Mouse (Mus musculus) kidney, postnatal 4 days (tissue): Measurements from ENCODE around the gene Capn13.
"Not testable (repeated sequence)": the region's sequence is repeated elsewhere in the genome, so short reads cannot be mapped to it uniquely, and the experiment has no call there.

Source experiments
- DNase-seq, 2 experiments: peaks; one replicate each; pipeline ENCODE4 v3.0.0; 2021; ENCODE audit warnings: mixed read lengths in 2 of 2

The Capn13 gene

GRCm38 (mm10) chr17:73342673-73343072 lies 58.0 kb downstream of the Capn13 start:
- DNase-seq, result no peak

DNA sequence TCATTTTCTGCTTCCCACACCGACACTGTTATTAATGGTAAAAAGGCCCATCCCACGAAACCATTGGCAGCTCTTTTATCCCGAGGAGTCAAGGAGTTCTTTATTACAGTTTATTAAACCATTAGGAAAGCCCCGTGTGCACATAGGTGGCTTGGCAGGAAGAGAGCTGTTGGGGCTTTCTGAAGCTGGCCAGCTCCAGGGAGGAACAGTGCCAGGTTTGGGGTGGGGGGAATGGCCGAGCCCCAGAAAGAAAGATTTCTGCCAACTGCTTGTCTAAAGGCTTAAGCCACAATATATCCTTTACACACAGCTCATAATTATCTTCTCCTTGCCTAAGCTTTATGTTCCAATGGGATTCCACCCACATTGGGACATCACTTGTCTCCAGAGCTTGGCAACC lies 71.6 kb downstream of the Capn13 start:
- no peak for DNase-seq

DNA sequence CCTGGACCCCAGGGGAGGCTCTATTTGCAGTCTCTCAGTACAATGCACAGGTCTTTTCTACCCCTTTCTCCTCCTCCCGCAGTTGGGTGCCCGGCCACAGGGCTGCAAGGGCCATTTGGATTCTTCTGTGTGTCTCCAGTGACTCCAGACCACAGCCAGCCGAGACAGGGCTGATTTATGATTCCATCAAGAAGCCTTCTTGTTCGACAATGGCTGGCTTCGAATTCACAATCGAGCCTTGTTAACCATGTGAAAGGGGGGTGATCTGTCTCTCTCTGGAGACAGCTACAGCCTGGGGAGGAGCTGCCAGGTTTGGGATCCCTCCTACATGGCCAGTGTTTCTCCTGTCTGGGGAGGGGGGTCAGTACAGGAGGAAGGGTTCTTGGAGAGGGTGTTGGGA lies 75.4 kb downstream of the Capn13 start:
- no peak for DNase-seq

GRCm38 (mm10) chr17:73324732-73325131 lies 75.9 kb downstream of the Capn13 start:
- no peak for DNase-seq

DNA sequence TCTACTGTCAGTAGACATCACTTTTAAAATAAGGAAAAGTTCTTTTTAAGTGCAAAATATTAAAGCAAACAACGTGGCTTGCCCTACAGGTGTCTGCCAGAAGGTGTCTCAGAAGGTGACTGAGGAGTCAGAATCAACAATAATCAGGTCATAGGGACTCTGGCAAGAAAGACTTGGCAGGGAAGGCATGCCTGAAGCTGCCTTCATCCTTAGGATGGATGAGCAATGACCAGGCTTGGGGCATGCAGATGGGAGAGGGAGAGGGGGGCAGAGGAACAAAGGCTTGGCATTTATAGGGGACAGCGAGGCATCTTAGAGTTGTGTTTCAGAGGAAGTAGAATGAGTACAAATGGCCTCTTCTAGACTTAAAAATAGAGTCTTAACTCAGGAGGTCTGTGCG lies 76.7 kb downstream of the Capn13 start:
- no peak for DNase-seq

- DNase-seq, result no peak
These were observed 85.9 kb downstream of the Capn13 start for GRCm38 (mm10) chr17:73314786-73315185.

DNA sequence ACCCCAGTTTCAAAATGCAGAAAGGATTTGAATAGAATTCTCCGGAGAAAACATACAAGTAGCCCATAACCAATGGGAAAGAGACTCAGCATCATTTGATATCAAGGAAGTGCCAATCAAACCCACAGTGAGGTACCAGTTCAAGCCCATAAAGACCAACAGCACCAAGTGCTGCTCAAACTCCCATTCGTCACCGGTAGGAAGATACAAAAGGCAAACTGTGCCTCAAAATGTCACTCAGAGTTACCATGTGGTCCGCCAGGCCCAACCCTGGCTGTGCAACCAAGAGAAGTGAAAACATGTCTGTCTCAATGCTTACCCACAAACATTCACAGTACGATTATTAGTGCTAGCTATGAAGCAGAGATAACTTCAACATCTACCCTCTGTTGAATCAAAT lies 89.2 kb downstream of the Capn13 start:
- DNase-seq, result no peak

- DNase-seq, result no peak
These were observed 92.0 kb downstream of the Capn13 start for GRCm38 (mm10) chr17:73308691-73309090.

DNA sequence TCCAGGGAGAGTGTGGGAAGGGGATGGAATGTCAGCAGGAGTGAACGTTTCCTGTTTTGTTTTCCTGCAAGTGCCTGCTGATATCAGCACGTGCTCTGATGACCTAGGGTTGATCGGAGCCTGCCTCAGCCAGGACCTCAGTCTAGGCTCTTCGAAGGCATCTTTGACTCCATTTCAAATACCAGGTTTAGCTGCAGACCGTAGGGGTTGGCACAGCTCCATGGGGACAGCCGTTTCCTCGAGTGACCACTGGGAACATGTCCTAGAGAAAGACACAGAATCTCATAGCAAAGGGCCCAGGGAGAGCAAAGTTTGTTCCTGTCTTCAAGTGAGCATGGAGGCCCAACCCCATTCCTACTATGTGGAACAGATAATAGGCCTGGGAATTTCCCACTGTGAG lies 94.0 kb downstream of the Capn13 start:
- DNase-seq, result peak; percentile 33 to 48

- DNase-seq, result peak; percentile 75 to 78
These were observed 95.0 kb downstream of the Capn13 start for GRCm38 (mm10) chr17:73305622-73306021.

DNA sequence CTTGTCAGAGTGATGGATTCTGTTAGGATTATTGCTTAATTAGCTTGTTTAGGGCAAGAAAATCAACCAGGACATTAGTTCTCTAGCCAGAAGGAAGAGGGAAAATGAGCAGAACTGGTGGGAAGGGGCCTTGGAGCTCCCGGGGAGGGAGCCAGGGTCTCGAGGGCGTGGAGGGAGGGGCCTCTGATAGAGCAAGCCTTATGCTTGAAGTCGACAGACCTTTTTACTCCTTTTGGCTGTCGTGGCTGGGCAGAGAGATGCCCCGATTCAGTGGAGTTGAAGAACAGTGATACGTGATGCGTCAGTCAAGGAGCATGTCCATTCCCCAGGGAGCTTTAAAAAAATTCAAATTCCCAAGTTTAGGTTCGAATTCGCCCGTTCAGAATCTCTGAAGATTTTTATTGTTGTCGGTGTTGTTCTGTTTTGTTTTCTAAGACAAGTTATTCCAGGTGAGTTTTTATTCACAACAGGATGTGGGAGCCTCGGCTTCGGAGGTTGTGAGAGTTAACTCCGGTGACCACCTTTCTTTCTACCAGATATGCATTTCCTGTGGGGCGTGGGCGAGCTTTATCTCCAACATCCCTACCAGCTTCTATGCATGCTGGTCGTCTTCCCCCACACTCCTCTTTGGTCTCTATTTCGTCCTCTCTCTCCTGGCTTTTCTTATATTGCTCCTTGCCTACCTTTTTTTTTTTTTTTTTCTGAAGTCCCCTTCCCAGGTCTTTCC lies 96.4 kb downstream of the Capn13 start:
- no peak for DNase-seq

DNA sequence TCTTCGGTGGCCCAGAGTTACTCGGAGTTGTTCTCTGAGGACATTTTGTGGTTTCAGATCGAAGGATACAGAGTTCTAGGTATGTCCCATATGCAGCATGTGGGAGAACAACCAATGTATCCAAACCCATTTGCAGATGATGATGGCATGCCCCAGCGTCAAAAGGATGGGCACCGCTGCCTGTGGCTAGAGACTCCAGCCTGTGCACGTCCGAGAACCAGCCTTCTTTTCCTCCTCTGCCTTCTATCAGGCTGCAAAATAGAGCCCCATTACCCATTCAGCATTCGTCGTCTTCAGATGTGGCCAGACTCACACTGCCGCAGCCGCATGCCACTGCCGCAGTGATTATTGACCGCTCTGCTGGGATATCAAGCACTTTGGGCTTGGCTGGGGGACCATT lies 97.0 kb downstream of the Capn13 start:
- DNase-seq, result no peak

GRCm38 (mm10) chr17:73303217-73303616 lies 97.4 kb downstream of the Capn13 start:
- DNase-seq, result peak; percentile 78 to 83

- DNase-seq, result peak; percentile 86 to 88
These were observed 98.6 kb downstream of the Capn13 start for GRCm38 (mm10) chr17:73302104-73302503.

DNA sequence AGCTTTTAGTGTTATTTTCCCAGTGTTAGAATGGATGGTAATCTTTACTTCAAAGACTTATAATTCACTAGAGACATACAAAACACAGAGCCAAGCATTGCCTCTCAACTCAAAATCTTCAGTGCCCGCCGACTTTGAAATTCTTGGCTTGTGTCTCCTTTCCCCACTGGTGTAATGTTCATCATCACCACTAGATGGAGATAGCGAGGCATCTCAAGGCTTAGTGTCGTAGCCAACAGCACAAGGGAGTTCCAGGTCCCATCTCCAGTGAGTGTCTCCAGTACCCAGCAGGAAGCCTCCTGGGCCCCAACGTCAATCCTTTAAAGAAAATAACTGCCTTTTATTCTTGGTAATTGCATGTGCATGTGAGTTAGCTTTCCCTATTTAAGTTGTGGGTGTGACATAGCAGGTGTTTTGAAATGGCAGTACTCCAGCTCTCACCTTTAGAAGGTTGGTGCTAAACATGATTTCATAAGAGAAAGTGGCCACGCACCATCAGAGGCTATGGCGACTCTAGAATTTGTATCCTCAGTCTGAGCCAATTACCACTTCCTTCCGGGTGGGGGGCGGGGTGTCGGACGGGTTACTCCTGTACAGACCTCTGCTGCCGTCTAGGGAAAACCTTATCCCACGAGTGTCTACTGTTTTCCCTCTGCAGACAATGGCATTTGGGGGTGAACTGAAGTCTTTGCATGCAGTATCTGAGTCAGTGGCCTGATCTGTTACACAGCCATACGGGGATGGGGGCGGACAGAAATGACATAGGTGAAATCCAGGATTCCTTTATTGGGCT lies 99.2 kb downstream of the Capn13 start:
- peak; percentile 59 to 74 for DNase-seq

DNA sequence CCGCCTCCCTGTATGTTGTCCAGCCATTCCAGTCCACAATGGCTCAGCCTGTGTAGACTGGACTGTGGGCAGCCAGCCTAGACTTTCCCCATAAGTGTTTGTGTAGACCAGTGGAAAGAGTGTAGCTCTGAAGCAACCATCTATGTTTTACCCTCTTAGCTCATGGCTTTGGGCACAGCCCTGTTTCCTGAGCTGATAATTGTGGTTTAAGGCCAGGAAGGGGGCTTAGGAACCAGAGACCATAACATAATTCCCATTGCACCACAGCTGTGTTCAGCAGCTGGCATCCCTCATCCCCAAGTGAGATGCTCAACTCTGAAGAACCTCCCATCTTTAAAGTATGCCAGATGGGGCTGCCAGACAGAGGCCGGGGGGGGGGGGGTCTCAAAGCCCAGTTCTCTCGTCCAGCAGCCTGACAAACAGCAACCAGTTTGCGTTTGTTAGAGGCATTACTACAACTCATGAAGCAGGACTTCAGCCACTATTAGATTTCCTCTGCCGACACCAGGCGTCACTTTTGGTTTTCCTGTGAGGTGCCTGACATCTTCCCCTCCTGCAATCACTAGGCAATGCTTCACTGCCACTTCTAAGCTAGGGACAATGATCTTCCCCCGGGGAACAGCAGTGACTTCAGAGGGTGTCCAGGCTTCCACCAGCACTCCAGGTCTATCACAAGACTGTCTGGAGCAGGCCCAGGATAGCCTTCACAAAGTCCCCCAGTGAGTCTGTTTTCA lies 100.4 kb downstream of the Capn13 start:
- DNase-seq, result peak; percentile 21 to 38

- DNase-seq, result no peak
These were observed 101.7 kb downstream of the Capn13 start for GRCm38 (mm10) chr17:73298981-73299380.

- peak; percentile 76 to 83 for DNase-seq
These were observed 103.8 kb downstream of the Capn13 start for GRCm38 (mm10) chr17:73296855-73297254.

- no peak for DNase-seq
These were observed 107.4 kb downstream of the Capn13 start for GRCm38 (mm10) chr17:73293237-73293636.

DNA sequence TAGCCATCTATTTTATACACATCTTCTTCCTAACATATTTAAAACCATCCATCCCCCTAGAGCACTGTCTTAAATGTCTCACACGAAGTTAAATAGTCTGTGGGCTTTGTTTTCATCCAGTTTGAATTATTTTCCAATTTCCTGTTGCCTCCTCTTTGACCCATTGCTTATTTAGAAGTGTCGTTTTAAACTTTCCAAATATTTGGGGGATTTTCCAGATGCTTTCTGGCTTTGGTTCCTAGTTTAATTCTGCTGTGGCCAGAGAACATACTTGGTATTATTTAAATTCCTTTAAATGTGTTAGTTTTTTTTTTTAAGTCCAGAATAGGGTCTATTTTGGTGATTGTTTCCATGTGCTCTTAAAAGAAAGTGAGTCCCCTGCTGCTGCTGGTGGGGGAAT lies 116.4 kb downstream of the Capn13 start:
- no peak for DNase-seq

GRCm38 (mm10) chr17:73282702-73283101 lies 118.0 kb downstream of the Capn13 start:
- DNase-seq, result not testable (repeated sequence)

DNA sequence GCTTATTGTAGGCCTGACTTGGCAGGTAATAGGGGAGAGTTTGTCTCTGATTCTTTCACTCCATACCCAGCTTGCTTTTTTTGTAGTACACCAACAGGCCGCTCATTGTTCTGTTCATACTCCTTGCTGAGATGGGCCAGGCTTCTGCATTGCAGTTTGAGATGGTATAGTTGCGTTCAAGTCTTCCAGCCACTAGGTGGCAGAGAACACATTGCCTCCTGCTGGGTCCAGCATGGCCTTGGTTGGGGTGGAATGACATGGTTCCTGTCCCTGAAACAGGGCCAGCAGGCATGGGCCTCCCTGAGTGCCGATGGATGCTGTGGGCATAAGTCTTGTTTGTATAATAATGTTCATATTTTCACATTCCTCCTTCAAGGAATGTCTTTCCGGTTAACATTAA lies 122.9 kb downstream of the Capn13 start:
- no peak for DNase-seq

DNA sequence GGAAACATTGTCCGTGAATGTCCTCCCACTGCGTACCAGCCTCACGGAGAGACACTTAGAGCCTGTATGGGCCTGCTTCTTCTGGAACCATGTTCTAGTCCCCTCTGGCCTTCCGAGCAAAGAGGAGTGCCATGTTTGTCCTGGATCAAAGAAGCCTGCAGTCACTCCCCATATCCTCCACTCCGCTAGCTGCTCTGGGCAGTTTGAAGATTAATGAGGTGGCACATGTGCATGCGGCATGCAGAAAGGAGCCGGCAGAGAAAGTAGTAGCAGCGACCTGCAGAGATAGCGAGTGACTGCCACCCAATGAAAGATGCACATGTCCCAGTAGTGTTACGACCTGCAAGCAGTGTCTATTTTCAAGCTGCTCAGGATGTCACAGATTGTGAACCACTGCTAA lies 125.6 kb downstream of the Capn13 start:
- no peak for DNase-seq

DNA sequence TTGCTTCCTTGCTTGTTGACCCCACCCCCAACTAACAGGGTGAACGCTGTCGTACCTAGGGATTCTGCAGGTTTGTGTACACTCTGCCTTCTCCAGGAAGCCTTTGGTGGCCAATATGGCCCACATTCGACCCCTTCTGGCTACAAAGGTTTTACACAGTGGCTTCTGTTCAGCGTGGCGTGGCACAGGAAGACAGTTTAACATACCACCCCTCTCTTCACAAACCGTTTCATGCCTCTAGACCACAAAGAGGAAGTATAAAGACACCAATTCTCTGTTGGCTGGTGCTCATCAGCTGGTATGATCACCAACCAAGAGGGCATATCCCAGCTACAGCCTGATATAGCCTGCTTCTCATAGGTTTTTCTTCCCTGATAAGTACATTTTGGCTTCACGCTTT lies 126.9 kb downstream of the Capn13 start:
- DNase-seq, result no peak
